Mouse (Mus musculus) limb, embryonic 13.5 days (tissue): ENCODE data around the gene Fxr1. TPM values are rescaled to one million over a fixed set of nuclear protein-coding genes. Genes with fewer than 3 reads are reported as not detected.
A peak's percentile ranks its signal among the peaks of the same experiment; 100 is the strongest.
"Not testable (repeated sequence)": the region's sequence is repeated elsewhere in the genome, so short reads cannot be mapped to it uniquely, and the experiment has no call there.

ENCODE experiments used
- ATAC-seq: fragments of 200-750 bp; cut with Nextera tagmentation; 2 replicates; pipeline ENCODE4 v1.8.0; 2017; ENCODE audit warnings: low read depth, moderate number of reproducible peaks, moderate TSS enrichment; ENCODE audit not compliant: low FRiP score
- H3K27ac ChIP-seq: fragments of 300-500 bp; sonication (generic); 2 replicates; pipeline ENCODE4 v1.5.1; 2015; ENCODE audit warnings: inconsistent platforms, mild to moderate bottlenecking, moderate library complexity
- H3K27me3 ChIP-seq: fragments of 300-500 bp; sonication (generic); 2 replicates; pipeline ENCODE4 v1.6.1; 2015; ENCODE audit warnings: mild to moderate bottlenecking, inconsistent platforms
- H3K36me3 ChIP-seq: fragments of 300-500 bp; sonication (generic); 2 replicates; pipeline ENCODE4 v1.6.1; 2015; ENCODE audit warnings: inconsistent platforms, mild to moderate bottlenecking, moderate library complexity
- H3K4me1 ChIP-seq: fragments of 300-500 bp; sonication (generic); 2 replicates; pipeline ENCODE4 v1.6.1; 2015; ENCODE audit warnings: inconsistent platforms
- H3K4me2 ChIP-seq: fragments of 300-500 bp; sonication (generic); replicated peaks from 2 replicates; pipeline ENCODE4 v1.6.1; 2015; ENCODE audit warnings: inconsistent platforms, mild to moderate bottlenecking, moderate library complexity
- H3K4me3 ChIP-seq: fragments of 300-500 bp; sonication (generic); 2 replicates; pipeline ENCODE4 v1.5.1; 2015; ENCODE audit warnings: moderate library complexity, mild to moderate bottlenecking, inconsistent platforms
- H3K9ac ChIP-seq: fragments of 300-500 bp; sonication (generic); 2 replicates; pipeline ENCODE4 v1.6.1; 2015; ENCODE audit warnings: mild to moderate bottlenecking, inconsistent platforms
- H3K9me3 ChIP-seq: fragments of 300-500 bp; sonication (generic); 2 replicates; pipeline ENCODE4 v1.6.1; 2016; ENCODE audit warnings: inconsistent platforms
- whole genome bisulfite sequencing: fragments of 180-500 bp; shearing (Covaris S2); methylation state at CpG from one replicate; pipeline ENCODE4 v1.1.7; 2015; 5-methylcytosine and 5-hydroxymethylcytosine counted together
- polyA plus RNA-seq: library from polyadenylated mRNA; unstranded; fragments of >200 nt; fragmentation: Nextera tagmentation; extraction: Ambion mirVana; gene quantifications from 2 replicates; pipeline ENCODE4 v1.2.1, GENCODE M21; 2015

Gene Fxr1
- polyA plus RNA-seq, 1 experiment from 2014 or later: 66.3 TPM

DNA sequence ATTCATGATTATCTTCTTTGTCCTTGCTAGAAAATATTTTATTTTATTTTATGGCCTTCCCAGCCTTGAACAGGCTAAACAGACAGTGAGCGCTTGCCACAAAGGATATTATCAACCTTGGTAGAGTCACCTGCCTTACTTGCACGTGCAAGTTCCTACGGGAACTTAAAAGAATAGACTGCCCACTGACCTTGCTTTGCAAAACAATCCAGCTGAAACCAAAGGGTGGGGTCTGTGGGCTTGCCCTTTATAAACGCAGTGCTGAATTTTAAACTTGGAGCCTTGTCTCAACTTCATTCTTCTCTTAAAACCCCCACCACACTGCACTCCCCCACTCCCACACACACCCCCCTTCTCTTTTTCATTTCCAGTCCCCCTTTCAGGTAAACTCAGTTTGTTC is 12.1 kb upstream of the Fxr1 start:
- Histone ChIP-seq H3K27me3 (no peaks in the 10 kb centered on the region), H3K9me3 (no peaks in the 10 kb centered on the region), H3K4me2 (no peak overlapping the region), H3K4me3 (no peak overlapping the region), H3K36me3 (no peaks in the 10 kb centered on the region), H3K4me1 (peaks cover 3% of the 10 kb centered on the region; the same call in 1 of the 2 replicates), H3K9ac (no peak overlapping the region), H3K27ac (no peak overlapping the region)
- 67% methylated on average over 4 of the region's 4 CpGs for WGBS
- no peak for ATAC-seq

DNA sequence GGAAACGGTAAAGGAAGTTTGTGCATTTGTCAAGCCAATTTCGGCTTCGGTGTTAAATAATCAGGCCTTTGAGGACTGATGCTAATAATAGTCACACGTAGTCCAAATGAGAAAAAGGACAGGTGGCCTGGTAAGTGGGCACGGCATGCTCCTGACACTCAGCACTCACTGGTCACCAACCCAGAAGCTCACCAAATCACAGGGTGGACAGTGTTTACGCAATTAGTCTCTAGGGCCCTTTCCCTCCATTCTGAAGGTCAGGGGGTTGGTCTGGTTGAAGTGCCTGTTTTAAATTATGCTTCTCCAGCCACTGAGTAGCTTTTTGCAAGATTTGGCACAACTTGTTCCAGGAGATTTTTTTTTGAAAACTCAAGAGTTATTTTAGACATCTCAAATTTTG is 11.6 kb upstream of the Fxr1 start:
- Histone ChIP-seq H3K9me3 (no peaks in the 10 kb centered on the region), H3K27me3 (no peaks in the 10 kb centered on the region), H3K4me3 (no peak overlapping the region), H3K27ac (no peak overlapping the region), H3K4me1 (peaks cover 3% of the 10 kb centered on the region; the same call in 1 of the 2 replicates), H3K36me3 (no peaks in the 10 kb centered on the region), H3K9ac (no peak overlapping the region), H3K4me2 (no peak overlapping the region)
- WGBS: 39% methylated on average over 6 of the region's 6 CpGs
- no peak for ATAC-seq

DNA sequence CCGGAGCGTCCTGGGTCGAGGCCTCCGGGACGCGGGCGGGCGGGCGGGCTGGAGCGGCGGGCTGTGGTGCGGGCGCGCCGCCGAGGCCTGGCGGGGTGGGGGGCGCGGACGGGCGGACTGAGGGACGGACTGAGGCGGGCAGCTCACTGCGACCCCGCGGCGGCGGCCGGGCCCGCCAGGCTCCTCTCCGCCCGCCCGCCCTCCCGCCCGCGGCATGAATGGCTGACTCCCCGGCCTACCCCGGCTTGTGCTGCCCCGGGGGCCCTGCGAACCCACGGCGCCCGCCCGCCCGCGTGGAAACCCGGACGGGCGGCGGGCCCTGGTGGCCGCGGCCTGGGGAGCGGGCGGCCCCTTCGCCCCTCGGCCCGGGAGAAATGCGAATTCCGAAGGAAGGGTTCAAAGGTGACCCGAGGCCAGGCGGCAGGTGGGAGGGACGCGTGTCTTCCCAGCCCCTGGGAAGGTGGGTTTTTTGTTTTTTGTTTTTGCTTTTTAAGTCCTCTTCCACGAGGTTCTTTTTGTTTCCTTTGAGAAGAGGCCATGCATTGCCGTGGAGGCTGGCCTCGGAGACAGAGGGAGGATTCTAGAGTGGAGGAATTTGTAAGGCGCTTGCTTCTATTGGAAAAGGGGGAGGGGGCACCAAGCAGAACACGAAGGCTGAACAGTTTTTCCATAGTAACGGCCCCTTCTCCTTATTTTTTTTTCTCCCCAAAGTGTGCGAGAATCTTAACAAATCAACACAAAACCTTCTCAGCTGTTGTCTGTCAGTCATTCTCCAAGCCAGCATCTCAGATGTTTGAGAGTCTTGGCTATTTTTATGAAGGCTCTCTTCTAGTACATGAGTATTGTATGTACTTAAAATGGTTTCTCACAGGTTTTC is 877 bp downstream of the Fxr1 start:
- H3K4me1 ChIP-seq: peaks cover 8% of the 10 kb centered on the region
- ATAC-seq: peak; percentile 39
- H3K27me3 ChIP-seq: peaks cover 2% of the 10 kb centered on the region; the same call in 1 of the 2 replicates
- no peaks in the 10 kb centered on the region for H3K9me3 ChIP-seq
- H3K4me2 ChIP-seq: peak overlapping the region; percentile 69
- no peaks in the 10 kb centered on the region for H3K36me3 ChIP-seq
- peak overlapping the region; percentile 98 for H3K9ac ChIP-seq
- WGBS: under 1% methylated on average over 53 of the region's 70 CpGs
- H3K27ac ChIP-seq: peak overlapping the region; percentile 94
- H3K4me3 ChIP-seq: peak overlapping the region; percentile 91

DNA sequence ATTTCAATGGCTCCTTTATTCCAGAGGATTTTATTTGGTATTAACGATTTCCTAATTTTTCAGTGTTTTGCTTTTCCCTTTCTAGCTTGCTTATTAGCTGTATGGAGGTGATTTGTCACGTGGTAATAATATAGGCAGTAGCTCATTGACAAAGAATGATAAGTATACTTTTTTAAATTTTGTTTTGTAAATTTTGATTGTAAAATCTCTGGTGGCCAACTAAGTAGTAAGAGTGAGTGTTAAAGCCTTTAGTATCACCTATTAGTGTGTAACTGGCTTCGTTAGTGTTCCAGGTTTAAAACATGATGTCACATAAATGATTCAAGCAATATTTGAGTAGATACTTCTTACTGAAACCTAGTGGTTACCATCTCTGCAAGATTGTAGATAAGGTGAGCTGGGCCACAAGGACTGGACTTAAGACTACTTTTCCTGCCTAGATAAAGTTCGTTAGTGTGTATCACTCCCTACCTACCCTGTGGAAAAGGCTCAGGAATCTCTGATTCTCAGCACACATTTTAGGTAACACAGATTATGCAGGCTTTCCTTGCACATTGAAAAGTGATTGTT is 1.6 kb downstream of the Fxr1 start:
- ATAC-seq: no peak
- H3K9me3 ChIP-seq: no peaks in the 10 kb centered on the region
- H3K36me3 ChIP-seq: no peaks in the 10 kb centered on the region
- WGBS: 62% methylated on average over 4 of the region's 4 CpGs
- no peak overlapping the region for H3K9ac ChIP-seq
- H3K4me1 ChIP-seq: peaks cover 8% of the 10 kb centered on the region
- H3K4me3 ChIP-seq: peak overlapping the region; percentile 91
- H3K27me3 ChIP-seq: peaks cover 2% of the 10 kb centered on the region; the same call in 1 of the 2 replicates
- peak overlapping the region; percentile 69 for H3K4me2 ChIP-seq
- H3K27ac ChIP-seq: no peak overlapping the region

DNA sequence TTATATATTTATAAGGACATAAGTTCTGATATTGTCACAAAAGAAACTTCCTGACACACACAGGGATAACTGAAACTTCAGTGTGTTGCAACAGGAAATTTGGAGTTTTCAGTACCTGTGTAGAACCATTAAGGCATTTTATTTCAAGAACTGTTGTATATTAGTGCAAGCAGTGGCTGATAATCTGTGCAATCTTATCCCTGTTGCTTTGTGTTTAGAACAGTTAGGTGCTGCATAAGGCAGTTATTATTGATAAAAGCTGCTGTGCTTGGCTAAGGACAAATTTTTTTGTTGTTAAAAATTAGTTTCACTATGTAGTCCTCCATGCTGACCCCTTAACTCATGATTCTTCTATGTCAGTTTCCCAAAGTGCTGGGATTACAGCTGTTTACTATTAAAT is 9.2 kb downstream of the Fxr1 start:
- H3K4me1 ChIP-seq: no peaks in the 10 kb centered on the region
- ATAC-seq: no peak
- H3K27ac ChIP-seq: no peak overlapping the region
- no peak overlapping the region for H3K4me3 ChIP-seq
- no peak overlapping the region for H3K4me2 ChIP-seq
- no peak overlapping the region for H3K9ac ChIP-seq
- no peaks in the 10 kb centered on the region for H3K9me3 ChIP-seq
- H3K27me3 ChIP-seq: no peaks in the 10 kb centered on the region
- H3K36me3 ChIP-seq: no peaks in the 10 kb centered on the region

DNA sequence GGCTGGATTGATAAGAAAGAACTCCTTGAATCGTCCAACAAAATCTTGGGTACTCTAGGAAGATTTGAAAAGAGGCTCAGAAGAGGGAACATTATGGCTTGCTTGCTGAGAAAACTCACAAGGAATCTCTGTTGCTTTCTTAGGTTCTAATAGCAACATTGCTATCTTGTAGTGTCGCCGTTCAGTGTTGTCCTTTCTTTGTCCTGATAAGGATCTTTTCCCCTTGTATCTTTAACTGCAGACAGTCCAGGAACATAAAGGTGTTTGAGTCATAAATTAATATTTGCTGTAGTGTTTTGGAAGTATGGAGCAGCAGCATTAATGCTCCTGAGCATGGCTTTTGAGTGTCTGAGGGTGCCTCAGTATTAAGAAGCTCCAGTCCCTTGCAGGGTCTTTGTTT is 10.9 kb downstream of the Fxr1 start:
- H3K27ac ChIP-seq: no peak overlapping the region
- no peak for ATAC-seq
- WGBS: 92% methylated on average over 3 of the region's 3 CpGs

DNA sequence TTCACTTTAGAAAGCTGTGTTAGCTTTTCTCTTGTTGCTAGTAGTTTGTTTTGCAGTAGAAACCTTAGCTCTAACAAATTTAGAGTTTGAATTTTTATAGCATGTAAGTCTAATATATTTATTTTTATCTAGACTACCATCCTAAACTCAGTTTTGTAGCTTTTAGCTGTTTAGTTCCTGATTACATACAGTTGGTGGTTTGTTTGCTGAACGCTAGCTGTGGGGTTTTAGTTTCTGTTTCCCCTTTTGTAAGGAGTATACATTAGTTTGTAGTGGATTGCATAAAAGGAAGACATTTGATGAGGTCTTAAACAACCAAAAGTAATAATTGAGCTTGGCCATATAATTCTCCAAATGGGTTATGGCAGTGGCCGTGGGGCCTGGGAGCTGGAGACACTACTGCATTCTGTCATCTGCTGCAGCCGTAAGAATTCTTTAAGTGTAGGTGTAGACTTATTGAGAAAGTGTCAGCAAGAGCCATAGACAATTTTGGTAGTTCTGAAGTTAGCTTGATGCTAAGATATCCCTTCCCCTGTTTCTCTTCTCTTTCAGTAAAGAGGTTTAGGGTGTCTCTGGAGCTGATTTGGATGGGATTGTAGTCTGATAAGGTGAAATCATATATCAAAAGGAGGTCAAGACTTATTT is 14.1 kb downstream of the Fxr1 start:
- Histone ChIP-seq H3K27me3 (no peaks in the 10 kb centered on the region), H3K4me1 (peaks cover 4% of the 10 kb centered on the region; the same call in 1 of the 2 replicates), H3K9me3 (no peaks in the 10 kb centered on the region), H3K36me3 (no peaks in the 10 kb centered on the region), H3K4me3 (no peak overlapping the region), H3K4me2 (no peak overlapping the region), H3K9ac (no peak overlapping the region), H3K27ac (no peak overlapping the region)
- WGBS: 79% methylated on average over 3 of the region's 3 CpGs
- no peak for ATAC-seq

More for the DNA sequence above, 10.9 kb downstream of the Fxr1 start:
- Histone ChIP-seq H3K9ac (no peak overlapping the region), H3K4me3 (no peak overlapping the region), H3K4me1 (no peaks in the 10 kb centered on the region), H3K4me2 (no peak overlapping the region), H3K27me3 (no peaks in the 10 kb centered on the region), H3K9me3 (no peaks in the 10 kb centered on the region), H3K36me3 (no peaks in the 10 kb centered on the region)

DNA sequence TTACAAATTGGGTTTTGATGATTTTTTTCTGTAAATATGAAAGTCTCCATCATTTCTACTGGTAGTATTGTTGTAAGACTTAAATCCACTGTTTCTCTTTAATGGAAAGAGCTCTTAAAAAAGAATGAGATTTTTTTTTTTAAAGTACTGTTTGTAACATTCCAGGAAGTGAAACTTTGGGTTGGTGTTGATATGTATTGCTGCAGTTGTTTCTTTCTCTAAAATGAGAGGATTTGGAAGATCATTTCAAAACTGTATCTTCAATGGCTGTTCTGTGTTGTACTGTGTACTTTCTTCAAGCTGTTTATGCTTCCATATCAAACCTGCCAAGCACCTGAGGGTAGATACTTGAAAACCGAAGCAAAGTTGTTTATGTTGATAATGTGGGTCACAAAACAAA is 15.1 kb downstream of the Fxr1 start:
- Histone ChIP-seq H3K4me2 (no peak overlapping the region), H3K36me3 (no peaks in the 10 kb centered on the region; the same call in 1 of the 2 replicates), H3K9me3 (no peaks in the 10 kb centered on the region), H3K4me1 (peaks cover 4% of the 10 kb centered on the region; the same call in 1 of the 2 replicates), H3K4me3 (no peak overlapping the region), H3K27ac (no peak overlapping the region), H3K27me3 (no peaks in the 10 kb centered on the region), H3K9ac (no peak overlapping the region)
- ATAC-seq: no peak
- WGBS: 89% methylated on average over 1 of the region's 1 CpGs

DNA sequence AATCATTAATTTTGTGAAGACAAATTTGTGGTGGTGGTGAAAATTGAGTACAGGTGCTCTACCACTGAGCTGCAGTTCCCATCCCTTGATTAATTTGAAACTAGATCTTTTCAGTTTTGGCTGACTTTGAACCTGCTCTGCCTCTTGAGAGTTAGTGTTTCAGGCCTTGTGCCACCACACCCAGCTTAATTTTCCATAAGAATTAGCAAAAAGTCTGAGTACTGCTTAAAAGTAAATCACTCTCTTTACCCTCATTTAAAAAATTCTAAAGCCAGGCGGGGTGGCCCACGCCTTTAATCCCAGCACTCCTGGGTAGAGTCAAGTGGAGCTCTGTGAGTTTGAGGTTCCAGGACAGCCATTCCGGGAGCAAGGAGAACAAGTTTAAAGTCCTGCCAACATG is 16.0 kb downstream of the Fxr1 start:
- Histone ChIP-seq H3K4me1 (peaks cover 4% of the 10 kb centered on the region; the same call in 1 of the 2 replicates), H3K36me3 (no peaks in the 10 kb centered on the region; the same call in 1 of the 2 replicates), H3K4me3 (no peak overlapping the region), H3K9ac (no peak overlapping the region), H3K27ac (no peak overlapping the region), H3K9me3 (no peaks in the 10 kb centered on the region), H3K4me2 (no peak overlapping the region), H3K27me3 (no peaks in the 10 kb centered on the region)
- ATAC-seq: no peak
- 85% methylated on average over 3 of the region's 3 CpGs for WGBS

DNA sequence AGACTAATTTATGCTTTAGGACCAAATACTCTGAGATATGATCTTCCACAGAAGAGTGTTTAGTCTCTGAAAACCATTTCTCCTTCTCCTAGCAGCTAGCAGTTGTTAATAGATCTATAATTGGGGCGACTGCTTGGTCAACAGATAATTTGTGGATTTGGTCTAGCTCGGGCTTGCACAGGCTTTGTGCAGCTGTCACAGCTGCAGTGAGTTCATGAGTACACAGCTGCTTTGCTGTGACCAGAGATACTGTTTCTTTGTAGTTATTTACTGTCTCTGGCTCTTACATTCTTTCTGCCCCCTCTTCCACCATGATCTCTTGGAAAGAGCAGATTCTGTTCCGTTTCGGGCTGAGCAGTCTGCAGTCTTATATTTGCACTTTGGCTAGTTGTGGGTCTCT is 22.2 kb downstream of the Fxr1 start:
- ATAC-seq: no peak
- WGBS: 86% methylated on average over 4 of the region's 4 CpGs
- no peaks in the 10 kb centered on the region for H3K27me3 ChIP-seq
- peaks cover 4% of the 10 kb centered on the region; the same call in 1 of the 2 replicates for H3K4me1 ChIP-seq
- H3K9me3 ChIP-seq: no peaks in the 10 kb centered on the region
- no peak overlapping the region for H3K27ac ChIP-seq
- H3K4me3 ChIP-seq: no peak overlapping the region
- peaks cover 37% of the 10 kb centered on the region for H3K36me3 ChIP-seq
- no peak overlapping the region for H3K4me2 ChIP-seq
- H3K9ac ChIP-seq: no peak overlapping the region

DNA sequence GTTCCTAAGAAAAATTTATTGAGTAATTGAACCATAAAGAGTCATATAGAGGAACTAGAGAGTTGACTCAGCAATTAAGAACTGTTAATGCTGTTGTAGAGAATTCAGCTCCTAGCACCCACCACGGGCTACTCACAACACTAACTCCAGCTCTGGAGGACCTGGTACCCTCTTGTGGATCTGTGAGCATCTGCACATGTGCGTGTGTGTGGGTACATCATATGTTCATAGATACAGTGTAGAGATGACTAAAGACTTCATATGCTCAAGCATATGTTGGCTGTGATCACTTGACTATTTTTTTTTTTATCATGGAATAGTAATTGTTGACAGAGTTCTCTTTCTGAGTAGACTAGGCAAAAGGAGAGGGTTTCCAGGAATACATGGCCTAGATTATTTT is 42.6 kb downstream of the Fxr1 start:
- Histone ChIP-seq H3K4me1 (no peaks in the 10 kb centered on the region), H3K36me3 (peaks cover 47% of the 10 kb centered on the region), H3K27me3 (no peaks in the 10 kb centered on the region), H3K9me3 (no peaks in the 10 kb centered on the region), H3K4me2 (no peak overlapping the region), H3K9ac (no peak overlapping the region), H3K4me3 (no peak overlapping the region), H3K27ac (no peak overlapping the region)
- no peak for ATAC-seq
- WGBS: 88% methylated on average over 2 of the region's 2 CpGs

DNA sequence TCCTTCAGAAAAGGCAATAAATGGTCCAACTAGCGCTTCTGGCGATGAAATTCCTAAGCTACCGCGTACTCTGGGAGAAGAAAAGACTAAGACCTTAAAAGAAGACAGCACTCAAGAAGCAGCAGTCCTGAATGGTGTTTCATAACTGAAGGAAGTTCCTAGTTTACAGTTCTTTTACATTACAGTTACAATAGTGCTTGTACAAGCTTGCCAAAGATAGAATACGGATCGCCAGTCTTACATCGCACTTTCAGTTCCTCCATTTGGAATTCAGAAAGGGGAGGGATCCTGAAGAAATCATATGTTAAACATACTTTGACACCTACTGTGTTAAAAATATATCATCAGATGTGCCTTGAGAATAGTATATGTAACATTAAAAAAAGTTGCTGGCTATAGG is 49.2 kb downstream of the Fxr1 start:
- H3K4me1 ChIP-seq, H3K9me3 ChIP-seq, H3K27ac ChIP-seq, H3K27me3 ChIP-seq, H3K4me3 ChIP-seq, H3K4me2 ChIP-seq, ATAC-seq, H3K9ac ChIP-seq: not testable (repeated sequence)
- H3K36me3 ChIP-seq: peaks cover 35% of the 10 kb centered on the region
- 94% methylated on average over 7 of the region's 7 CpGs for WGBS
